Mouse (Mus musculus) C2C12 (cell line): Measurements from ENCODE around the gene Hdac11.

ENCODE experiments used
- CTCF ChIP-seq: IDR thresholded peaks from one replicate; pipeline ENCODE4 v1.5.1; 2011; ENCODE audit not compliant: control insufficient read depth, insufficient read depth, insufficient read length
- USF1 ChIP-seq: IDR thresholded peaks from one replicate; pipeline ENCODE4 v1.6.1; 2011; ENCODE audit warnings: low read depth, mild to moderate bottlenecking, control low read depth, moderate library complexity

DNA sequence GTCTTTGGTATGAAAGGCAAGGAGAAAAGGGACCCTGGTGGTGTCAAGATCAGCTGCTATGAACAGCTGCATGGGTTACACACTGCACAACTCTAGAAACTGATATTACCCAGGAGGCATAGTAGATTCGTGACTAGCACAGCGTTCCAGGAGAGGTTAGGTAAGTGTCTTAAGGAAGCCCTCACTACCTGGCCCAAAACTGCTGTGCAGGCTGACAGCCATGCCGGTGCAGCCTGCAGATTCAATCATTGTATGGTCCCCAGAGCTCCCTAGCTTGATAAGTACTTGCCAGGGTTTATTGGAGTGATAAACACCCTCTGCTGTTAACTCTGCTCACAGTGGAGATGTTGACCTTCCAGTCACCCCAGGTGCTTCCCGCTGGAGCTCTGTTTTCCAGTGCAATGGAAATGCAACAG lies 25.6 kb downstream of the Hdac11 start:
- no peak for TF ChIP-seq CTCF
- no peak for TF ChIP-seq USF1
